Mouse (Mus musculus) bone marrow macrophage, adult 2 months (primary cell): Measurements from ENCODE around the gene Gna13. TPM values are rescaled to one million over a fixed set of nuclear protein-coding genes. Genes with fewer than 3 reads are reported as not detected.
A peak's percentile ranks its signal among the peaks of the same experiment; 100 is the strongest.
"Not testable (repeated sequence)": the region's sequence is repeated elsewhere in the genome, so short reads cannot be mapped to it uniquely, and the experiment has no call there.

Experiments
- H3K27ac ChIP-seq: 2 replicates; pipeline ENCODE4 v1.5.1; 2012; ENCODE audit warnings: low read depth, low read length; ENCODE audit not compliant: insufficient read depth
- H3K4me1 ChIP-seq: 2 replicates; pipeline ENCODE4 v1.6.1; 2012; ENCODE audit warnings: low read length; ENCODE audit not compliant: control insufficient read depth, insufficient read depth
- H3K4me3 ChIP-seq: 2 replicates; pipeline ENCODE4 v1.5.1; 2012; ENCODE audit warnings: mild to moderate bottlenecking, low read length, moderate library complexity; ENCODE audit not compliant: insufficient read depth
- CTCF ChIP-seq: IDR thresholded peaks from 2 replicates; pipeline ENCODE4 v1.5.1; 2012; ENCODE audit warnings: low read depth, mild to moderate bottlenecking, low read length, moderate library complexity
- POLR2A ChIP-seq: IDR thresholded peaks from 2 replicates; pipeline ENCODE4 v1.6.1; 2012; ENCODE audit warnings: mild to moderate bottlenecking, low read depth, low read length, borderline replicate concordance
- polyA plus RNA-seq: library from polyadenylated mRNA; stranded (reverse); fragments of >200 nt; gene quantifications from 2 replicates; pipeline ENCODE4 v1.2.4, GENCODE M21; 2012; ENCODE audit not compliant: missing spikeins, insufficient read depth, insufficient read length

Gna13 gene
- polyA plus RNA-seq, 1 experiment, result 84.9 TPM

DNA sequence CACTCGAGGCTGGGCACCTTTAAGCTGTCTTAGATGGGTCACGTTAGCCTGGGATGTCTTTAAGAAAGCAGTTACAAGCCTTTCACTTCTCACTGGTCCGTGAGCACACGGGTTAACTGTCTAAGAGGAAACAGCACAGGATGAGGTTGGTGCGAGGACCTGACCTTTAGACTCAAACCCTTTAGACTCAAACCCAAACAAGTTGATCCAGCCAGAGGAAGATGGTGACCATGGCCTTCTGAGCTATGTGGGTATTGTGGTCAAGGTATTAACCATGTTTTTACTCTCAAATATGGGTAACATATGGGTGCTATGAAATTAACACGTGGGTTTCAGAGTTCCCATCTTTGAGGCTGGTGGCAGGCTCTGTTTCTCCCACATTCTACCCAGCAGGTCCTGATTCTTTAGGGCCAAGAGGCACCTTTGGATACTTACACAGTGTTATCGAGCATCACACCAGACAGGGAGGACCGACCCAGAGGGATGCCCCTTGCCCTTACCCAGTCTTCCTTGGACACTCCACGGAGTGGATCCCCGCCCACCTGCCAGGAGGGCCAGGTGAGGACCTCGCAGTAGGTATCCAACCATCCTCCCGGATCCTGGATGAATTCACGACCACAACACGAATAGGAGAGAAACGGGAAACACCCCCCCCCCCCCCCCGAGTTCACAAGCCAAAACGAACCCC lies 31.8 kb upstream of the Gna13 start:
- Histone ChIP-seq H3K4me3 (no peak overlapping the region), H3K27ac (no peak overlapping the region), H3K4me1 (peaks cover 11% of the 10 kb centered on the region)
- TF ChIP-seq POLR2A (no peak), CTCF (no peak)

DNA sequence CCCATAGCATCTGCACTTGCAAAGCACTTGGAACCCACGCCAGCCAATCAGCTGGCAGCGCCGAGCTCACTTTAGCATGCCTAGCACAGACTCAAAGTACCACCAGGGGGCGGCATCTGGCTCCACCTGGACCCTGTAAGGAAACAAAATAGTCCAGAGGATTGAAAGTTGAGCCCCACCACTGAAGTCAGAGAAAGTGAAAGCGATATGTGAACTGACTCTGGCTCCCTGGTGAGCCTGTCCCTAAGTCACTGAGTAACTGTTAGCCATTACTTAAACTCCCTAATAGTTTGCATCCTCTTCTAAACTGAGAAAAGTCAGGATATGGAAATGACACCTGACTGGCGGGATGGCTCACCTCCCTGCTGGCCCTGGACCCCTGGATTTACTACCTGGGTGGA lies 31.2 kb upstream of the Gna13 start:
- peak overlapping the region; percentile 55 for H3K4me3 ChIP-seq
- H3K27ac ChIP-seq, result no peak overlapping the region
- H3K4me1 ChIP-seq, result peaks cover 13% of the 10 kb centered on the region
- TF ChIP-seq CTCF (peak; percentile 52; the same call in 1 of the 2 replicates), POLR2A (no peak)

DNA sequence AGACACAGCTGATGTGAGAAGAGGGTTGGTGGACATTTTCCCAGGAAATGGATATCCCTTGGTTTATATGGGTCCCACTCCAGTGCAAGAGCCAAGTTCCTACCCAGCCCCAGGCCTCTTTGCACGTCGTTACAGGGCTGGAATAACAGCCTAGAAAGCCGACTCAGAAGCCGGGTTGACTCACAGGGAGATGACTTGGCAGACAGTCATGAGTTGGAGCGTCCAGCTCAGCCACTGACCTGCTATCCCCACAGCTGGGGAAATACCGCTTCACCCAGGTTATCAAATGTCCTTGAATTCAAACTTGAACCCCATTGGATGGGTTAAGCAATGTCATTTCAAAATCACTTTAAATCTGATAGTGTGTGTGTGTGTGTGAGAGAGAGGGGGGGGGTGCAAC lies 29.9 kb upstream of the Gna13 start:
- no peak overlapping the region for H3K27ac ChIP-seq
- no peak overlapping the region for H3K4me3 ChIP-seq
- H3K4me1 ChIP-seq, result peaks cover 13% of the 10 kb centered on the region
- TF ChIP-seq POLR2A (no peak), CTCF (no peak)

DNA sequence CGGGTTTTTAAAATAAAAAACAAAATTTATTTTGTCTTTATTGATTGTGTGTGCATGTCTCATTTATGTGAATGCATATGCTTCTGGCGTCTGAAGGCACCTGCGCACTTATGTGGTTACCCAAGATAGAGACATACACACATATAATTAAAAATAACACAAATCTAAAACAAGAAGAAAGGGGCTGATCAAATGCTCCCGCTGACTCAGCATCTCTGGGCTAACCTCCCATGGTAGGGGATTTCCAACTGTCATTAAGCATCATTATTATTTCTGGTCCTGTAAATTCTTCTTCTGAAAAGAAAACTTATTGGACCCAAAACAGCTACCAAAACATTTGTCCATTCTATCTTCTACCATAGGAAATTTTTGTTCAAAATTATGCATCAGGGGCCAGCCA lies 27.9 kb upstream of the Gna13 start:
- Histone ChIP-seq H3K4me1 (peaks cover 13% of the 10 kb centered on the region), H3K4me3 (no peak overlapping the region), H3K27ac (no peak overlapping the region)
- TF ChIP-seq POLR2A (no peak), CTCF (no peak)

DNA sequence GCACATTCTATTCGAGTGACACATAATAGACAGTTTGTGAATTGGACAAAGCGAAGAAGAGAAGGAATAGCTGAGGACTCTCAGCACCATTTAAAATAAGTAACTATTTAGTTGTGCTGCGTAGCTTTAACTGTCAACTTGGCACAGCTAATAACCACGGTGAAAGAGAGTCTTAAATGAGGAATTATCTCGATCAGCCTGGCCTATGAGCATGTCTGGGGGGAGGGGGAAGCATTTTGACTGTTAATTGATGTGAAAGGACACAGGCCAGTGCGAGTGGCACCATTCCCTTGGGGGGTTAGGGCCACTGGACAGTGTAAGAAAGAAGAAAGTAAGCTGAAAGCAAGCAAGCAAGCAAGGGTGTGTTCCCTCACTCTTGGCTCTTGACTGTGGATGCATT lies 26.7 kb upstream of the Gna13 start:
- no peak overlapping the region for H3K27ac ChIP-seq
- peaks cover 13% of the 10 kb centered on the region for H3K4me1 ChIP-seq
- H3K4me3 ChIP-seq, result no peak overlapping the region
- TF ChIP-seq CTCF, result no peak
- TF ChIP-seq POLR2A, result no peak

DNA sequence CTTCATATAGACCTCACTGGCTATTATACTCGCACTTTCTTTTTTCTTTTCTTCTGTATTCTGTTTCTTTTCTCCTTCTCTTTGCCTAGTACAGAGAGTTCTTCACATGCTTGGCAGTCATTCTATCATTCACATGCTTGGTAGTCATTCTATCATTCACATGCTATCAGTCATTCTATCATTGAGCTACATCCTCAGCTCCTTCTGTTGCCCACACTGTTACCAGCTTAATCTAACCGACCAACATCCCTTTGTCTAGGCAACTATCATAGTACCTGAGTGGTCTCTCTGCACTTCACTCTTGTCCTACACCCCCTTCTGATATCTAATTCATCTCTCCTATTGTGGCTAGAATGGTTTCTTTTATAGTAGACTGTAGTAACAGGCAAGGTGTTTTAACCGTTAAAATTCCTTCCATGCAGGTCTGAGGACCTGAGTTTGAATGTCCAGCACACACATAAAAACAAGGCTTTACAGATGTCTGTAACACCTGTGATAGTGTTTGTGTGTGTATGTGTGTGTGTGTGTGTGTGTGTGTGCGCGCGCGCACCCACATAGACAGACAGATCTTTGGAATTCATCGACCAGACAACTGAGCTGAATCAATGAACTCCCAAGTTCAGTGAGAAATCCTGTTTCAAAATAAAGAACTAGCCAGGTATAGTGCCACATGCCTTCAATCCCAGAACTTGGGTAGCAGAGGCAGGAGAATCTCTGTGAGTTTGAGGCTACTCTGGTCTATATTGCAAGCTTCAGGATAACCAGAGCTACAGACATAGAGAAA lies 23.3 kb upstream of the Gna13 start:
- no peak for TF ChIP-seq CTCF
- no peak for TF ChIP-seq POLR2A
- Histone ChIP-seq H3K4me3 (no peak overlapping the region), H3K4me1 (peaks cover 7% of the 10 kb centered on the region), H3K27ac (no peak overlapping the region)

DNA sequence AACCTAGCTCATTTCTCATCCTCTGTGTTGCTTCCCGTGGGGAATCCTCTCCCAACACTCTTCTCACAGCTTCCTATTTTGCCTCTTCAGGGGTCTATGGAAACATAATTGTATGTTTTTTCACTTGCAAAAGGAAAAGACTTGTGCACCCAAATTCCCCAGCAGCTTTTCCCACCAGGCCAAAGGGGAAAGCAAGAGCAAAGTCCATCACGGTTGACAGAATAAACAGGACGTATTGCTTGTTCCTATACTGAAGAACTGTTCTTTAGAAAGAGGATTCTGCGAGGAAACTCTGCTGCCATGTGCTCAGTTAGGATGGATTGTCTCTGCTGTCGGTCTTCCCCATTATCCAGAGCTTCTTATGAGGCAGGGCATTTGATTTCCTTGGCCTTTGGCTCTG lies 22.1 kb upstream of the Gna13 start:
- no peak for TF ChIP-seq POLR2A
- no peak for TF ChIP-seq CTCF
- Histone ChIP-seq H3K4me1 (peaks cover 12% of the 10 kb centered on the region), H3K27ac (no peak overlapping the region), H3K4me3 (no peak overlapping the region)

DNA sequence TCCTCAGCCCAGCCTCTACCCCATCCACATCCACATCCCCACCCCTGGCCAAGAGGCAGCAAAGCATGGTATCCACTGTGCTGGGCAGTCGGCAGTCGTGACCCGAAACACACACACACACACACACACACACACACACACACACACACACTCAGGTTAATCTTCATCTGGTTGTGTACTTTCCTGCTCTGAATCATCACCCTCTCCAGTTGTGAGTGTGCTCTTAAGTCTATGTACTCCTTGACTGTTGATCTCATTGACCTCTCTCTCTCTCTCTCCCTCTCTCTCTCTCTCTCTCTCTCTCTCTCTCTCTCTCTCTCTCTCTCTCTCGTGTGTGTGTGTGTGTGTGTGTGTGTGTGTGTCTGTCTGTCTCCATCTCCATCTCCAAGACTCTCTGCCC lies 20.0 kb upstream of the Gna13 start:
- not testable (repeated sequence) for H3K27ac ChIP-seq, H3K4me3 ChIP-seq
- peaks cover 21% of the 10 kb centered on the region for H3K4me1 ChIP-seq

DNA sequence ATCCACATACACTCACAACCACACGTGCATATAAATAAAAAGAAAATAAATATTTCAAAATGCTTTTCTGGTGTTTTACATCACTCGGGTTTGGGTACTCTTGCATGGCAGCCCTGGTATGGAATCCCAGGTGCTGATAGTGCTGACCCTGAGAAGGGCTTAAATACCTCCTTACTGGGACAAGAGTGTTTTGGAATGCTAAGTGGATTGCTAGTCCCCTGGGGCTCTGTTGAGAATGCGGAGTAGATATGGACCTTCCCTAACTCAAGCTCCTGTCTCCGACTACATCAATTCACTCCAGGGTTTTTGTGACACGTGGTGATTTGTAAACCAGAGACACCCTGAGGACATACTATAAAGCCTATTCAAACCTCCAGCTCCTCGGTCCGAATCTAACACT lies 19.1 kb upstream of the Gna13 start:
- Histone ChIP-seq H3K27ac (peak overlapping the region; percentile 20; the same call in 1 of the 2 replicates), H3K4me3 (no peak overlapping the region), H3K4me1 (peaks cover 28% of the 10 kb centered on the region)
- TF ChIP-seq CTCF (no peak), POLR2A (no peak)

DNA sequence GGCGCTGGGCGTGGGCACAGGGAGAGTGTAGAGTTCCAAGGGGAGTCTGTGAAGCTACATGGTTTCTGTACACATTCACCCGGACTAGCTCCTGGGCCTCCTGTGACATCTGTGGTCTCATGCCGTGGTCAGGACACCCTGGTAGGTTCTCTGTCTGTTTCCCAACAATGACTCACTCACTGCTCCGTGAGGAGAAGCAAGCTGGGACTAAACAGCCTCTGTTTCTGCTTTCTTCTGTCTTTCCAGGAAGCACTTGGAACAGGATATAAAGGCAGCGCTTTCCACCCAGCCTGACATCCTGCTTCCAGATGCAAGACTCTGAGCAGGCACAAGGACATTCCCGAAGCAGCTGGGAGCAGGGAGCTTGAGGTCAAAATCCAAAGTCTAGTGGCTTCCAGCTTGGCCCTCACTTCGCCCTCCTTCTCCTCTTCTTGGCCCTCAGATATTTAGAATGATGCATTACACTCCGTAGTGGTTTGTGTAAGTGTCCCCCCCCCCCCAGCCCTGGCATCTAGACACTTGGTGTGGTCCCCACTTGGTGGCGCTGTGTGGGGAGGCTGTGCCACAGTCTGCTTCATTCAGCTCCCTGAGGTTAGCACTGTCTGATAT lies 18.5 kb upstream of the Gna13 start:
- Histone ChIP-seq H3K27ac (peak overlapping the region; percentile 20; the same call in 1 of the 2 replicates), H3K4me3 (peak overlapping the region; percentile 7), H3K4me1 (peaks cover 28% of the 10 kb centered on the region)
- TF ChIP-seq CTCF (no peak), POLR2A (no peak)
